Mouse (Mus musculus) midbrain, embryonic 12.5 days (tissue): ENCODE data around the gene Gpsm3. TPM values are rescaled to one million over a fixed set of nuclear protein-coding genes. Genes with fewer than 3 reads are reported as not detected.
A peak's percentile ranks its signal among the peaks of the same experiment; 100 is the strongest.

ENCODE experiments used
- ATAC-seq: fragments of 200-750 bp; cut with Nextera tagmentation; 2 replicates; pipeline ENCODE4 v1.8.0; 2017; ENCODE audit warnings: low read depth, moderate TSS enrichment, moderate library complexity; ENCODE audit not compliant: low FRiP score
- H3K27ac ChIP-seq: fragments of 300-500 bp; sonication (generic); replicated peaks from 2 replicates; pipeline ENCODE4 v1.5.1; 2016; ENCODE audit warnings: mild to moderate bottlenecking
- H3K27me3 ChIP-seq: fragments of 300-500 bp; sonication (generic); 2 replicates; pipeline ENCODE4 v1.6.1; 2016; ENCODE audit warnings: mild to moderate bottlenecking
- H3K36me3 ChIP-seq: fragments of 300-500 bp; sonication (generic); 2 replicates; pipeline ENCODE4 v1.6.1; 2016
- H3K4me1 ChIP-seq: fragments of 300-500 bp; sonication (generic); 2 replicates; pipeline ENCODE4 v1.6.1; 2016
- H3K4me2 ChIP-seq: fragments of 300-500 bp; sonication (generic); replicated peaks from 2 replicates; pipeline ENCODE4 v1.6.1; 2016; ENCODE audit warnings: mild to moderate bottlenecking, moderate library complexity
- H3K4me3 ChIP-seq: fragments of 300-500 bp; sonication (generic); 2 replicates; pipeline ENCODE4 v1.5.1; 2016; ENCODE audit warnings: mild to moderate bottlenecking
- H3K9ac ChIP-seq: fragments of 300-500 bp; sonication (generic); replicated peaks from 2 replicates; pipeline ENCODE4 v1.6.1; 2016; ENCODE audit warnings: mild to moderate bottlenecking, moderate library complexity
- H3K9me3 ChIP-seq: fragments of 300-500 bp; sonication (generic); 2 replicates; pipeline ENCODE4 v1.6.1; 2016; ENCODE audit warnings: mild to moderate bottlenecking
- WGBS: fragments of 180-500 bp; shearing (Covaris S2); methylation state at CpG from one replicate; pipeline ENCODE4 v1.1.7; 2016; 5-methylcytosine and 5-hydroxymethylcytosine counted together
- polyA plus RNA-seq: library from polyadenylated mRNA; unstranded; fragments of >200 nt; fragmentation: Nextera tagmentation; extraction: Ambion mirVana; gene quantifications from 2 replicates; pipeline ENCODE4 v1.2.1, GENCODE M21; 2016

Gpsm3 gene
- polyA plus RNA-seq, 1 experiment from 2014 or later, result 3.3 TPM

GRCm38 (mm10) chr17:34605609-34606008 is 16.0 kb downstream of the Gpsm3 start:
- H3K27ac ChIP-seq, result peak overlapping the region; percentile 94
- H3K4me1 ChIP-seq, result peaks cover 49% of the 10 kb centered on the region
- peak overlapping the region; percentile 99 for H3K4me3 ChIP-seq
- H3K36me3 ChIP-seq, result peaks cover 23% of the 10 kb centered on the region
- no peaks in the 10 kb centered on the region for H3K27me3 ChIP-seq
- H3K9me3 ChIP-seq, result no peaks in the 10 kb centered on the region
- peak overlapping the region; percentile 99 for H3K9ac ChIP-seq
- 0% methylated on average over 27 of the region's 30 CpGs for WGBS
- H3K4me2 ChIP-seq, result peak overlapping the region; percentile 99
- peak; percentile 52 for ATAC-seq

DNA sequence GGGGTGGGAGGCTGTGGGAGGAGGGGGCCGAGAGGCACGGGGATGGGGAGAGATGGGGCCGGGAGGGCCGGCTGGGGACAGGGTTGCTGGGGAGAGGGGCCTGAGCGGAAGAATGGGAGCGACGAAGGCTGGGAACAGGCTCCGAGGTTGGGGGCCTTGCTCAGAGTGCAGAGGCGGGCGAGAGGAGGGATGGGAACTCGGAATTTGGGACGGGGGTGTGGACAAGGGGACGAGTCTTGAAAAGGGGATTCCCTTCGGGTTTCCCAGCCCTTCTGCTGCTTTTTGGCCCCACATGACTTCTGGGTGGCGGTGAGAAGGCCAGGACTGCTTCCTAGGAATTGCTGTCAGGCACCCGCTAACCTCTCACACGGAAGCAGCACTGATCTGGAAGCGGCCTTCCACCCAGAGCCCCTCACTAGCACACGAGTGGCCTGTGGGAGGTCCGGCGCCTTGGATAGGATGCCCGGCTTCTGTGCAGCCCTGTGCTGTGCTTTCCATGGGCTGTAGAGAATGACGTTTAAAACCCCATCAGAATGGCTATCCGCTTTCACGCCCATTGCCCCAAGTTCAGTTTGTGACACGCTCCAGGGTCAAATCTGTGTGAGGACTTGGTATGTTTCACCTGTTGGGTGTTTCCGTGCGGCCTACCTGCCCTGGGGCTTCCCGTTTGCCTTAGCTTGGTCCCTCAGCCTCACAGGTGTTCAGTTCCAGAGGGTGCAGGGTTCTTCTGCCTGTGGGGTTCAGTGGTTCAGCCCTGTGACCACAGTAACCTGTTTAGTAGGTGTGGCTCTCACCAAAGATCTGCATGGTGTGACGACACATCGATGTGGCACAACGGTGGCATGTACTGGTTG is 16.8 kb downstream of the Gpsm3 start:
- peaks cover 49% of the 10 kb centered on the region for H3K4me1 ChIP-seq
- H3K4me2 ChIP-seq, result peak overlapping the region; percentile 99
- no peaks in the 10 kb centered on the region for H3K27me3 ChIP-seq
- peaks cover 23% of the 10 kb centered on the region for H3K36me3 ChIP-seq
- no peaks in the 10 kb centered on the region for H3K9me3 ChIP-seq
- no peak for ATAC-seq
- H3K27ac ChIP-seq, result peak overlapping the region; percentile 94
- H3K4me3 ChIP-seq, result peak overlapping the region; percentile 99
- H3K9ac ChIP-seq, result peak overlapping the region; percentile 99
- 17% methylated on average over 32 of the region's 32 CpGs for WGBS

DNA sequence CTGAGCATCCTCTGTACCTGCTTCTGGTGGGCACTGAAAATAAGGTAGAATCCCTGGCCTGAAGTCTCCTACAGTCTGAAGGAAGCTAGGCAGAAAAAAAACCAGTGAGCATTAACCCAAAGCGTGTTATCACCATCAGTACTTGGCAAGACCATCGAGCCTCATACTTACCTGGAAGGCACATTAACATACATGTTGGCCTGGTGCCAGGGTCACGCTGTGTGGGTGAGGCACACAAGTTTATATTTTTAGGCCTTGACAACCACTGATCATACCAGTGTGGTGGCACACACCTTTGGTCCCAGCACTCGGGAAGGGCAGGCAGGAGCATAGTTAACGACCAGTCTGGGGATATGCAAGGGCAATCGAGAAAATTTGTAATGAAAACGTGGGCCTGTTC is 18.4 kb downstream of the Gpsm3 start:
- Histone ChIP-seq H3K4me2 (peak overlapping the region; percentile 1; the same call in 1 of the 2 replicates), H3K4me1 (peaks cover 38% of the 10 kb centered on the region), H3K36me3 (peaks cover 32% of the 10 kb centered on the region), H3K4me3 (no peak overlapping the region), H3K27ac (no peak overlapping the region), H3K27me3 (no peaks in the 10 kb centered on the region), H3K9ac (no peak overlapping the region), H3K9me3 (no peaks in the 10 kb centered on the region)
- no peak for ATAC-seq
- WGBS, result 91% methylated on average over 7 of the region's 7 CpGs

GRCm38 (mm10) chr17:34611050-34611449 is 21.4 kb downstream of the Gpsm3 start:
- WGBS, result 95% methylated on average over 8 of the region's 8 CpGs
- no peak overlapping the region for H3K9ac ChIP-seq
- H3K36me3 ChIP-seq, result peaks cover 58% of the 10 kb centered on the region
- no peak overlapping the region for H3K4me2 ChIP-seq
- H3K9me3 ChIP-seq, result no peaks in the 10 kb centered on the region
- no peak overlapping the region for H3K27ac ChIP-seq
- no peak for ATAC-seq
- no peaks in the 10 kb centered on the region for H3K27me3 ChIP-seq
- H3K4me1 ChIP-seq, result peaks cover 27% of the 10 kb centered on the region
- H3K4me3 ChIP-seq, result no peak overlapping the region

DNA sequence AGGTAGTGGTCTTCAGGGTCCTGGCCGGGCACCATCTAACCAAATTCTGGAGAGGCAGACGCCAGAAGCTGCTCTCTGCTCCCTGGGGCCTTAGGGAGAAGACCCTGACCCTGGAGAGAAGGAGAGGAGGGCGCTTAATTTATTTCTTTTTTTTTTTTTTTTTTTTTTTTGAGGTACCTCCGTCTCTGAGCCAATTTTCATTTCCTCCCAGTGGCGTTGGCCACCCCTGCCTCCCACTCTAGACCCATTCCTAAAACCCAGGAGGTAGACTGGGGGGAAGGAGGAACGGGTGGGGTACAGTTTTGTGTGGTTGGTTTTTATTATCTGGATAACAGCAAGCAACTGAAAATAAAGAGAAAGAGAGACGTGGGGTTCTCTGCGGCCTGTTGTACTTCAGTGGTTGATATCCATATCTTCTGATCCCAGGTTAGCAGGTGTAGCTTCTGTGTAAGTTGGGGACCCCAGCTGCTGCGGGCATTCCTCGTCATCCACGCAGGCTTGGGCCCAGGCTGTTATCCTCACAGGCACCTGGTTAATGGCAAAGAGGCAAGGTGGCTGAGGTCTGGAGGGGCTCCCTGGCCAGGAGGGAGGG is 23.5 kb downstream of the Gpsm3 start:
- 92% methylated on average over 10 of the region's 11 CpGs for WGBS
- no peaks in the 10 kb centered on the region for H3K27me3 ChIP-seq
- no peak overlapping the region for H3K4me3 ChIP-seq
- H3K9me3 ChIP-seq, result no peaks in the 10 kb centered on the region
- no peak overlapping the region for H3K4me2 ChIP-seq
- H3K4me1 ChIP-seq, result peaks cover 7% of the 10 kb centered on the region; the same call in 1 of the 2 replicates
- no peak overlapping the region for H3K27ac ChIP-seq
- ATAC-seq, result no peak
- H3K36me3 ChIP-seq, result peaks cover 71% of the 10 kb centered on the region
- no peak overlapping the region for H3K9ac ChIP-seq

DNA sequence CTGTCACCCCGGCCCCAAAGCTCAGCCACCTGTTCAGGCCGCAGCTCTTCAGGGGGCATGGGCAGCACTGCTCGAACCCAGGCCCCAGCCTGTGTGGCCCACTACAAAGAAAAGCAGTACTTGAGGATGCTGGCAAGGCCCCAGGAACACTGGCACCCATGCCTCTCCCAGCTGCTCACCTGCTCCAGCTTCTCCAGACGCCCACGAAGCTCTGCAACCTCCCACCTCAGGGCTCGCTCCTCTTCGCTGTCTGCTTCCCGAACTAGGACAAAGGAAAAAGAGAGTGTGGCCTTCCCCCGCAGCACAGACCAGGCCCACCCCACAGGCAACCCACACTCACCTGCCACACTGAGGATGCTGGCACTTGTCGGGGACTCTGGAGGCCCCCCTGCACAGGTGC is 24.2 kb downstream of the Gpsm3 start:
- no peak overlapping the region for H3K4me3 ChIP-seq
- peaks cover 71% of the 10 kb centered on the region for H3K36me3 ChIP-seq
- WGBS, result 90% methylated on average over 10 of the region's 10 CpGs
- no peak for ATAC-seq
- H3K4me1 ChIP-seq, result 0 out of 2 replicates have a peak, but pooled peaks cover under 1% of the 10 kb centered on the region
- no peak overlapping the region for H3K4me2 ChIP-seq
- H3K27ac ChIP-seq, result 0 out of 2 replicates have a peak overlapping the region, but pooled peaks have one; percentile 25
- H3K9me3 ChIP-seq, result no peaks in the 10 kb centered on the region
- no peaks in the 10 kb centered on the region for H3K27me3 ChIP-seq
- H3K9ac ChIP-seq, result no peak overlapping the region

GRCm38 (mm10) chr17:34615871-34616270 is 26.3 kb downstream of the Gpsm3 start, which contains the start of gene Egfl8:
Gene Egfl8, minus strand, starts transcription at chr17:34615971.
- peaks cover 69% of the 10 kb centered on the region for H3K36me3 ChIP-seq

GRCm38 (mm10) chr17:34618999-34619398 is 29.4 kb downstream of the Gpsm3 start:
- Histone ChIP-seq H3K4me1 (no peaks in the 10 kb centered on the region), H3K9me3 (no peaks in the 10 kb centered on the region), H3K27me3 (no peaks in the 10 kb centered on the region), H3K27ac (no peak overlapping the region), H3K36me3 (peaks cover 59% of the 10 kb centered on the region), H3K4me2 (no peak overlapping the region), H3K9ac (no peak overlapping the region), H3K4me3 (no peak overlapping the region)
- no peak for ATAC-seq
- WGBS, result 20% methylated on average over 6 of the region's 6 CpGs

More at GRCm38 (mm10) chr17:34615871-34616270, 26.3 kb downstream of the Gpsm3 start, which contains the start of gene Egfl8:
- no peak for ATAC-seq
- Histone ChIP-seq H3K4me1 (no peaks in the 10 kb centered on the region), H3K9me3 (no peaks in the 10 kb centered on the region), H3K27me3 (no peaks in the 10 kb centered on the region), H3K4me3 (no peak within 1 kb of the TSS), H3K4me2 (no peak within 1 kb of the TSS), H3K9ac (0 out of 2 replicates have a peak within 1 kb of the TSS, but pooled peaks have one; percentile 31), H3K27ac (peak within 1 kb of the TSS; percentile 27; the same call in 1 of the 2 replicates)
- WGBS, result 66% methylated on average over 6 of the region's 6 CpGs

- Histone ChIP-seq H3K36me3 (peaks cover 48% of the 10 kb centered on the region), H3K9ac (no peak overlapping the region), H3K4me3 (no peak overlapping the region), H3K27me3 (no peaks in the 10 kb centered on the region), H3K4me2 (no peak overlapping the region), H3K27ac (no peak overlapping the region), H3K9me3 (no peaks in the 10 kb centered on the region), H3K4me1 (peaks cover 1% of the 10 kb centered on the region)
- 92% methylated on average over 8 of the region's 8 CpGs for whole genome bisulfite sequencing
- no peak for ATAC-seq
These were observed 31.4 kb downstream of the Gpsm3 start for GRCm38 (mm10) chr17:34621006-34621405.

GRCm38 (mm10) chr17:34623161-34623560 is 33.6 kb downstream of the Gpsm3 start:
- ATAC-seq, result no peak
- Histone ChIP-seq H3K4me3 (no peak overlapping the region), H3K27me3 (no peaks in the 10 kb centered on the region), H3K4me1 (peaks cover 13% of the 10 kb centered on the region), H3K36me3 (peaks cover 31% of the 10 kb centered on the region), H3K9ac (no peak overlapping the region), H3K4me2 (no peak overlapping the region), H3K27ac (no peak overlapping the region), H3K9me3 (no peaks in the 10 kb centered on the region)
- 91% methylated on average over 9 of the region's 9 CpGs for WGBS

DNA sequence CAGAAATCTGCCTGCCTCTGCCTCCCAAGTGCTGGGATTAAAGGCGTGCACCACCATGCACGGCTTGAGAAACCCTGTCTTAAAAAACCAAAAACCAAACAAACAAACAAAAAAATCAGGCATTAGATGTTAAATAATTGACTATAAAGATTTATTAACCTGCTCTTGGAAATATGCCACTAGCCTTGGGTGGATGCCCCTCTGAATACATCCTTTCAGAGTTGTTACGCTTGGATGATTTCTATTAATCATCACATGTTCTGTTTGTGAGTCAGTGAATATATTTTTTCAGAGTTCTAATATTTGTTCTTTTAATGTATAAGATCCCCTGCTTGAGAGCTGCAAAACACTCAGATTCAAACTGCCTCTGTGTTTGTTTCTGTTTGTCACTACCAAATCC is 35.4 kb downstream of the Gpsm3 start:
- H3K9me3 ChIP-seq, result no peaks in the 10 kb centered on the region
- peaks cover 27% of the 10 kb centered on the region for H3K36me3 ChIP-seq
- no peak for ATAC-seq
- peaks cover 4% of the 10 kb centered on the region for H3K27me3 ChIP-seq
- no peak overlapping the region for H3K4me2 ChIP-seq
- H3K4me1 ChIP-seq, result peaks cover 31% of the 10 kb centered on the region
- no peak overlapping the region for H3K9ac ChIP-seq
- no peak overlapping the region for H3K27ac ChIP-seq
- 97% methylated on average over 3 of the region's 3 CpGs for WGBS
- no peak overlapping the region for H3K4me3 ChIP-seq
